Mouse (Mus musculus): ENCODE results near the gene Ankrd13a.

GRCm38 (mm10) chr5:114746886-114747285, 27.6 kb upstream of the Ankrd13a start:
- no peak for TF ChIP-seq POLR2A (IDR thresholded peaks at IDR 0.05; ENCODE audit: control insufficient read depth, extremely low read depth, insufficient read depth, low read length, poor library complexity)
- TF ChIP-seq CTCF (IDR thresholded peaks at IDR 0.05; ENCODE audit: borderline replicate concordance, control insufficient read depth, extremely low read depth, insufficient read depth, low read length, poor library complexity): no peak

Data from thymus, adult 2 months (tissue).